Mouse (Mus musculus): ENCODE measurements around the gene Ankrd13b.

Ankrd13b gene

DNA sequence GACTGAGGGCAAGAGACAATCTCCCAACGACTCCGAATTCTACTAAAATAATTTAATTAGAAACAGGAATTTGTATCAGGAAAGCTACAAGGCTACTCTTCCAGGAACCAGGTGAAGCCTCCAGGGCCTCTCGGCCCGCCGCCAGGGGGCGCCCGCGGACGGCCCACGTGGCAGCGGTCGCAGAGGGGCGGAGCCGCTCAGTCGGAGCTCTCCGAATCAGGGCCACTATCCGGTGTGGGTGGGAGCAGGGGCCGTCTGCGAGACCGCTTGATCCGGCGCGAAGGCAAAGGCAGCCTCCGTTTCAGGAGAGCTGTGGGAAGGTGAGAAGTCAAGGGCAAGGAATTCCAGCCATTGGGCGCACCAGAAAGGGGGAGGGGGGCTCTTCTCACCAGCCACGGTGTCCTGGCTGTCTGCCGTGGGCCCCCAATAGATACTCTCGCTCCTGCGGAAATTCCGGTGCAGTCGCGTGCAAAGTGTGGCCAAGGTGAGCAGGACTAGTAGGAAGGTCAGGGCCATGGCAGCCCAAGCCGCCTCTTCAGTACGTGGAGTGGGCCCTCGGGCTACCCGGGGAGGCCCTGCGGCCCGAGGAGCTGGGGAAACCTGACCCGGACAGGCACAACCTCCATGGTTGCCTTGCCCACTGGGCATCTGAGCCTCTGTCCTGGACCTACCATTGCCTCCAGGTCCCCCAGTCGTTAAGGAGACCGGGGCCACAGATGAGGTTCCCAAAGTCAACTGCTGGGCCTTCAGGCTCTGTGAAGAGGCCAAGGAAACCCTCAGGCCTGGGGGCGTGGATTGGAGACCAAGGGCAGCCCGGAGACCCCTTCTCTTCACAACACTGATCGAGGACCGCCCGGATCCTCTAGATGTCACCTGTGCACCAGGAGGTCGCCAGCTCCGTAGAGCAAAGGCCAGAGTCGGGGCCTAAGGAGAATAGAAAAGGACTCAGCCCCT is 18.9 kb upstream of the Ankrd13b start:
- DNase-seq, result peak; percentile 83

DNA sequence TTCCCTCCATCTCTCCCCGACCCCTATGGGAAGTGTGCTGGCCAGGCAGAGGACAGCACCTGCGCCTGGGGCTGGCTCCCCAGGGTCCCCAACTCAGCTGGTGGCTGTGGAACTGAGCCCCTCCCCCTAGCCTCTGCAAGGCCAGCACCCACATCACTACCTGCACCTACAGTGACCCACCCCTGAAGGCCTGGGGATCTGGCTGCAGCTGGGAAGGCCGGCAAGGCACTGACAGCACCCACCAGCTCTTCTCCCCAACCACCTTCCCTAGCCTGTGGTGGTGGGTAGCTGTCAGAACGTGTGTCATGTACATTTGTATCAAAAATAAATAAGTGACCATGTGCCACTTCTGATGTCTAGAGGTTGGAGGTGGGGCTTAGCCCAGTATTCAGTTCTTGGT is 17.9 kb upstream of the Ankrd13b start:
- DNase-seq, result peak; percentile 17

DNA sequence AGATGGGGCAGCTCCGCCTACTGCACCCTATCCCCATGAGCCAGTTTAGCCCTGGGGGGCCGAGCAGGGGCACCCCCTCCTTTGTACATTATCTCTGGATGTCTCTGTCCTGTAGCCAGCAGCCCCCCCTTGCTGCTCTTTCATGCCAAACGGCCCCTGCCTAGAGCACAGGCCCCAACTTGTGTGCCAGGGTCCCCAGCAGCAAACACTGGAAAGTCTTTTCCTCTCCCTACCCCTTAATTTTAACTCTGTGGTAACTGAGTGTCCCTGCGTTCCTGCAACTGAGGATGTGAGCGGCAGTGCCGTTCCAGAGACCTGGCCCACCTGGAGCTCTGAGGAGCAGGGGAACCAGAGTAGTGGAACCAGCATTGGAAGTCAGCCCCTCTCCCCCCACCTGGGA is 17.5 kb upstream of the Ankrd13b start:
- DNase-seq, result no peak

DNA sequence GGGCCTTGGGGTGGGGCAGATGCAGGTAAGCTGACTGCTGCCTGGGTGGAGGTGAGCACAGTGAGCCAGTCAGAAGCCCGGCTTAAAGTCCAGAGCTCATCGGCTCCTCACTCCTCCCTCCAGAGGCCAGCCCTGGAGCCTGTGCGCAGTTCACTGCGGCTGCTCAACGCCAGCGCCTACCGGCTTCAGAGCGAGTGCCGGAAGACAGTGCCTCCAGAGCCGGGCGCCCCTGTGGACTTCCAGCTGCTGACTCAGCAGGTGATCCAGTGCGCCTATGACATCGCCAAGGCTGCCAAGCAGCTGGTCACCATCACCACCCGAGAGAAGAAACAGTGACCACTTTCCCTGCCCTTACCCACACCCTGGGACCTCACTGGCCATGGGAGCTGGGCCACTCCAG is 16.8 kb upstream of the Ankrd13b start:
- peak; percentile 86 for DNase-seq

DNA sequence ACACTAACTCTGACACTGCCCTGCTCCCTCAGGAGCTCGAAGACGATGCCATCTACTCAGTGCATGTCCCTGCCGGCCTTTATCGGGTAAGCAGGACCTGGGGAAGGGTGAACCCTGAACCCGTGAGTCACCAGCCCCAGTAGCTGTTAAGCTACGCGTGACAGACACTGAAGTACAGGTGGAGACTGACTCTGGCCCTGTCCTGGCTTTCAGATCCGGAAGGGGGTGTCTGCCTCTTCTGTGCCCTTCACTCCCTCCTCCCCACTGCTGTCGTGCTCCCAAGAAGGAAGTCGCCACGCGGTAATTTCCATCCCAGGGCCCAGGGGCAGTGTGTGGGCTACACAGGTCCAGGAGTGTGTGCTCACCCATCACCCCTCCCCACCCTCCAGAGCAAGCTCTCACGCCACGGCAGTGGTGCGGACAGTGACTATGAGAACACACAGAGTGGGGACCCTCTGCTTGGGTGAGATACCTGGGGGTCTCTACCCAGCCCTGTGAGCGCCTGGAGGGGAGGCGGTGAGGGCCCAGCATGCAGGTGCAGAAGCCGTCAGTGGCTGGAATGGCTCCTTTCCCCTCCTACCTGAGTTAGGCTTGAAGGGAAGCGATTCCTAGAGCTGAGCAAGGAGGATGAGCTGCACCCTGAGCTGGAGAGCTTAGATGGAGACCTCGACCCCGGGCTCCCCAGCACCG is 16.0 kb upstream of the Ankrd13b start:
- no peak for DNase-seq

DNA sequence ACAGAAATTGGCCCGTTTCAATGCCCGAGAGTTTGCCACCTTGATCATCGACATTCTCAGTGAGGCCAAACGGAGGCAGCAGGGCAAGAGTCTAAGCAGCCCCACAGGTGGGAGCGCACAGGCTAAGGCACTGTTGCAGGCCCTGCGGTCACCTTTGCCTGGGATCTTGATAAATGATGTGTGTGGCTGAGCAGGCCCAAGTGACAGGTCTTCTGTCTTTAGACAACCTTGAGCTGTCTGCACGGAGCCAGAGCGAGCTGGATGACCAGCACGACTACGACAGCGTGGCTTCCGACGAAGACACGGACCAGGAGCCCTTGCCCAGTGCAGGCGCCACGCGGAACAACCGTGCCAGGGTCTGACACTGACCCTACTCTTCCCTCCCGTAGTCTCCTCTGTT is 14.9 kb upstream of the Ankrd13b start:
- DNase-seq, result no peak

DNA sequence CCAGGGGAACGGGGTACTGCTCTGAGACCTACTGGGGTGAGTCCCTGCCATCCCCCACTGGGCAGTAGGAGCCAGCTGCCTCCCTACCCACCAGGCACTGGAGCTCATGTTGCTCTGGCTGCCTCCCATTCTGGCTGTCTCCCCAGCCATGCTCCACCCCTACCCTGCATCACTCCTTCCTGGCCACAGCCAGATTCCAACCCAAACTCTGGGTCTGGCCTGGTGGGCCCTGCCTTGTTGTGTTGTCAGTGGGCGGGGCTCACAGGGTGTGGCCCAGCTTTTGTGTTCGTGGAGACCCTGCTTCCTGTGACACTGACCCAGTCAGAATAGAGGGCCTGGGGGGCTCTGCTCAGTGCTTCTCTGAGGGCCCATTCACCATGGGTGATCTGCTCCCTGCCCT is 14.0 kb upstream of the Ankrd13b start:
- DNase-seq, result no peak

DNA sequence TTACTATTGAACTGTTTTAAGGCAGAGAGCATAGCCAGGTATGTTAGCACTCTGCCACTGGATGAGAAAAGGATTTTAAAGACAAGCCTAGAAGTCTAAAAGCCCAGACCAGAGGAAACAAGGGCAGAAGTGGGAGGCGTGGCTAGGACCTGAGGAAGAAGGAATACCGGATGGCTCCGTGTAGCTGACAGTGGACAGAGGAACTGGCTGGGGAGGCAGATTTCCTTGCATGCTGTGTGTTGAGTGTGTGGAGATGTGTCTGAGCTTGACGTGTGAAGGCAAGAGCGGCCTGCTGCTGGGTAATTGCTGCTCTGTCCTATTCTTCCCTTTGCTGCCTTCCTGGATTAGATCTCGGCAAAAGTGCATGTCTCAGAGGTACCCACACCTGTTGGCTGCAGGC is 13.0 kb upstream of the Ankrd13b start:
- DNase-seq, result peak; percentile 3

DNA sequence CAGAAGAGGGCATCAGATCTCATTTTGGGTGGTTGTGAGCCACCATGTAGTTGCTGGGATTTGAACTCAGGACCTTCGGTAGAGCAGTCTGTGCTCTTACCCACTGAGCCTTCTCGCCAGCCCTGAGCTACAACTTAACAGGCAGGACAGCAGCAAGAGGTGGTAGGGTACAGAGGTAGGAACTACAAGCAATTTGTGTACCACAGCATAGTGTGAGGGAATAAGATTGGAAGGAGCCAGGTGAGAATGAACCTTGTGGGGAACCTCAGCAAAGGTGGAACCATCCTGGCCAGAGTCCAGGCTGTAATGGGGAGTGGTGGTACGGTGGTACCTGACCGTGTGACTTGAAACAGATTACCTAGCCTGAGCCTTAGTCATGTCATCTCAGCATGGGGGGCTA is 12.5 kb upstream of the Ankrd13b start:
- DNase-seq, result peak; percentile 2

DNA sequence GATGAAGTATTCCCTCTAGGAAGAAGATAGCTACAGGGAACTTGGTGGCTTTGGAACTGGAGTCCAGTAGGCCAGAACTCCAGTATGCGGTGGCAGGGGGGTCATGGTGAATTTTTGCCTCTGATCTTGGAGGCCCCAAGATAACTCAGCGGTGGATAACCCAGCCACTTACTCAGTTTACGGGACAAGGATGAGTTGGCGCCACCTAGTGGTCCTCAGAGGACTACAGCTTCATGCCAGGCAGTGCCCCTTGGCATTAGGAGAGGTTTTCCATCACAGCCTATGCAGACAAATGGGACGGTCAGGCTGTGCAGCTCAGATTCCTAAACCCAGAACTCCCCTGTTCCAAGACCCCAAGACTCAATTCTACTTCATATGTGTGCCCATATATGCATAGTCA is 11.9 kb upstream of the Ankrd13b start:
- DNase-seq, result peak; percentile 69

DNA sequence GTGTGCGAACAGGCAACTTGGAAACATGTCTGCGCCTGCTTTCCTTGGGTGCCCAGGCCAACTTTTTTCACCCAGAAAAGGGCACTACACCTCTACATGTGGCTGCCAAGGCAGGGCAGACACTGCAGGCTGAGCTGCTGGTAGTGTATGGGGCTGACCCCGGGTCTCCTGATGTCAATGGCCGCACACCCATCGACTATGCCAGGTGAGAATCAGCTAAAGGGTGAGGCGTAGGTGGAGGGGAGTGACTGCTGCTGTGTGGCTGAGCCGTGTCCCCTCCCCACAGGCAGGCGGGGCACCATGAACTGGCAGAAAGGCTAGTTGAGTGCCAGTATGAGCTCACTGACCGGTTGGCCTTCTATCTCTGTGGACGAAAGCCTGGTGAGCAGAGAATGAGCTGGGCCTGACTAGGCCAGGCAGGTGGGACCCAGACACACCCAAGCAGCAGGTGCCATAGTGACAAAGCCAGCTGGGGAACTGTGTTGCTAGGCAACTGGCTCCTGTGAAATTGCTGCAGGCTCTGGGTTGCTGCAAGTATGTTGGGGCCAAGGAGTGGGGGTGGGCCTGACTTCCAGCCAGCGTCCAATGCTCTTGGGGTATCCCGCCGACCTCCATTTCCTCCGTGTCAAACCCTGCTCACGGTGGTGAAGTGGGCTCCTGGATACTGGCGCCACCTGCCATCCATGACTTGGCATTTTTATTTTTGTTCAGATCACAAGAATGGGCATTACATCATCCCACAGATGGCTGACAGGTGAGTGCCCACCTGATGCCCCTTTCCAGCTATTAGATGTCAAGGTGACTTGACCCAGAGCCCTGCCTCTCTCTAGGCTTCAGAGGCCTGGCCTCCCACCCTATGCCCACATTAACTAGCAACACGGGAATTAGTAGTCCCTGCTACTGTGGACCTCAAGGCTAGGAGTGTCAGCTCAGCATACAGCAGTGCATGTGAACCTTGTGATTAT is 11.2 kb upstream of the Ankrd13b start:
- DNase-seq, result peak; percentile 42

DNA sequence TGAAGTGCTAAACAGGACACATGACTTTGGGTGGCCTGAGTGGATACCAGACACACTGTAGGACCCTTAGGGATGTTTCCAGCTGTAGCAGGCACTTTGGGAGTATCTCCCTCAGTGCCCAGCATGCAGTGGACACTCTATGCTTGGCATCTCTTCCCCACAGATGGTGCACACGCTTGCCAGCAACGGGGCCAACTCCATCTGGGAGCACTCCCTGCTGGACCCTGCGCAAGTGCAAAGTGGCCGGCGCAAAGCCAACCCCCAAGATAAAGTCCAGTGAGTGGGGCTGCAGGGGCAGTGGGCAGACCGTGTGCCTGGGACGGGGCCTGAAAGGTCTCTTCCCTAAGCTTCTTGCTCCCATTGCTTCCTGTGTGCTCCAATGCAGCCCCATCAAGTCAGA is 9.9 kb upstream of the Ankrd13b start:
- DNase-seq, result no peak

DNA sequence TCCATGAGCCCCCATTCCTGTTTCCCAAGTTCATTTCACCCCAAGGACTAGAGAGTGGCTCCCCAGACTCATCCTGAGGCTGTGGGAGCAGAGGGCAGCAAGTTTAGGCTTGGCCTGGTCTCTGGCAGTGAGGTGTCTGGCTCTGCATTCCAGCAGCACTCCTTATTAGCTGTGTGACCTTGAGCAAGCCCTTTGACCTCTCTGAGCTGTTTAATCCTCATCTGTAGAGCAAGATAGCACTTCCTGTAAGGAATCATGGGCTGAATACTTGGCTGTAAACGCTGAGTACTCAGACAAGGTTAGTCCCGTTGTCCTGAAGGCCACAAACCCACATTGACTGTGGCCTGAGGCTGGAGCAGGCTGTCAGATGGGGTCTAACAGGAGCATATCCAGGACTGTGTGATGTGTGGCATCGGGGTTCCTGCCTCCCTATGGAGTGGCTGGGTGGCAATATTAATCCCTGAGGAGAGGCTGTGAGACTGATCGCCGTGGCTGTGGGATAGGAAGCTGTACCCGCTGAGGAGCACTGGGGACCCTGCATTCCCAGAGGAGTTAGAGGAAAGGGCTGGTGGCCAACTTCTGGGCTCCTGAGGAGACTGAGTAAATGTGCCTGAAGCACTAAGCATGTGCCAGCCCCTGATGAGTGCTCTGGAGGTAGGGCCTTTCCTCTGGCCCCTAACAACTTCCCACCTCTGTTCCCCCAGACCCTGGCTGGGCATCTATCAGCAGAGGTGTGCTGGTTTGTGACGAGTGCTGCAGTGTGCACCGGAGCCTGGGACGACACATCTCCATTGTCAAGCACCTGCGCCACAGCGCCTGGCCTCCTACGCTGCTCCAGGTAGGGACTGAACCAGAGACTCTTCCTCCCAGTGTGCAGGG is 9.0 kb upstream of the Ankrd13b start:
- no peak for DNase-seq

DNA sequence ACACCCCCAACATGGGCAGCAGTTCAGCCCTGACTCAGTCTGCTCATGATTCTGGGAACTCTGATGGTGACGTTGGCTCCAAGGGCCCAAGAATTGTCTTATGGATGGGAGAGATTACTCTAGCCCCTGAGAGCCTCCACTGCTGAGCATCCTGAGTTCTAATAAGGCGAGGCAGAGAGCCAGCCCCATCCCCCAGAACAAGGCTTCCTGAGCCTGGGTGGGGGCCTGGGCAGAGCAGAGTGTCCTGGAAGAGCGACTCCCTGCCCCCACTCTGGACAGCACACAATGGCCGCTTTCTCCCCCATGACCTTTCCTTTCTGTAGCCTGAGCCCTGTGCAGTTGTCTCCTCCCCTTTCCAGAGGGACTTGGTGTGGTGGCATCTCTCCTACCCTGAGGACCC is 8.4 kb upstream of the Ankrd13b start:
- DNase-seq, result no peak

DNA sequence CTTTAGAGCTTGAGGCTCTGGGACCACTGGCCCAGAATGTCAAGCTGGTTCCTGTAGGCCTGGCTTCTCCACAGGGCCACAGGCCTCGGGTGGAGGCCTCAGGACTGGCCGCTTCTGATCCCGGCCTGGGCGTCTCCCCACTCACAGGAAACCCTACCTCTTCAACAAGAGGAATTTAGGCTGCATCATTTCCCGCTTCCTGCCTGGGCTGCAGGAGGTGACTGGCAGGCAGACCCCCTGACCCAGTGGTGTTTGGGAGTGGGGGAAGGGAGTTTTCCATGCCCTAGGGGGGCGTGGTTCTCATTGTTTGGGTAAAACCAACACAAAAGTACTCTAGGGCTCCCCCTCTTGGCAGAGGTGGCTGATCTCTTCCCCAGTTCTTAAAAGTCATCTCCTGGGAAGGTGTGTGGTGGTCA is 7.9 kb upstream of the Ankrd13b start:
- peak; percentile 82 for DNase-seq

DNA sequence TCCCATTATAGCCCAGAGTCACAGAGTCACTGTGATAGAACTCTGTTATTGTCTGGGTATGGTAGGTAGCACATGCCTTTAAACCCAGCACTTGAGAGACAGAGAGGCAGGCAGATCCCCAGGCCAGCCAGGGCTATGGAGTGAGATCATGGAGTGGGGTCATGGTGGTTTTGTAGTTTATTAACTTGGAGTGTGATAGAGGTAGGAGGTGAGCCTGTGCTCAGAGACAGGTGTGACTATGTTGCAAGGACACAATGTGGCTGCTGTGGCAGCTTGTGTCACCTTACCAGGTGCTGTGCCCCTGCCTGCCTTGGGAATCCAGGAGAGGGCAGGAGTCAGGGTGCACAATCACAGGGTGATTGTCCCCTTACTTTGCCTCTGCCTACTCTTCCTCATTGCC is 6.0 kb upstream of the Ankrd13b start:
- no peak for DNase-seq

DNA sequence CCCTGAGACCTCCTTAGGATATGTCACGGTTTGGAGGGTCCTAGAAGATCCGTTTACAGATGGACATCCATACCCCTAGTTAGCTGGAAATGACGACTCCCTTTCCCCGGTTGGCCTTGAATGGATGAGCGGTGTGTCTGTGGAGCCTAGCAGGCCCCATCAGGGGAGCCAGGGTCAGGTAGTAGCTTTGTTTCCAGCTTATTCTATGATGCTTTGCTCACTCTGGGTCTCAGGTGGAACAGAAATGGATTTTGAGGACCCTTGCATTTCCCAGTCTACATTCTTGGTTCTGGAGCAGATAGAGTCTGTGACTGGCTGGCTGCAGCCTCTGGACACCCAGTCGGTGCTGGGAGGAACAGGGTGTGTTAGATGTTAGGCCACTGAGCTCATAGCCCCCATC is 5.3 kb upstream of the Ankrd13b start:
- DNase-seq, result no peak

DNA sequence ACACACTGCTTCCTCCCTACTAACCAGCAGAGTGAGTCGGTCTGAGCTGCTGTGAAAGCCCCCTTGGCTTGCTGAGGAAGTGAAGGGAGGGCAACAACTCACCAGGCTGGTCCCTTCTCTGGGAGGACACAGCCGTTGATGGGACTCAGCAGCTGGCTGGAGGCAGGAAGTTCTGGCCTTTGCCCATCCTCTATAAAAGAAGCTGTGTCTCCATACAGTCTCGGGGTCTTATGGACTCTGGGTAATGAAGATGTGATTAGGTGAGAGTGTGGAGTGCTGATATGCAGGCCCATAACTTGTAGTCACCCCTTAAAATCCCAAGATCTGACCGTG is 4.8 kb upstream of the Ankrd13b start:
- DNase-seq, result no peak

DNA sequence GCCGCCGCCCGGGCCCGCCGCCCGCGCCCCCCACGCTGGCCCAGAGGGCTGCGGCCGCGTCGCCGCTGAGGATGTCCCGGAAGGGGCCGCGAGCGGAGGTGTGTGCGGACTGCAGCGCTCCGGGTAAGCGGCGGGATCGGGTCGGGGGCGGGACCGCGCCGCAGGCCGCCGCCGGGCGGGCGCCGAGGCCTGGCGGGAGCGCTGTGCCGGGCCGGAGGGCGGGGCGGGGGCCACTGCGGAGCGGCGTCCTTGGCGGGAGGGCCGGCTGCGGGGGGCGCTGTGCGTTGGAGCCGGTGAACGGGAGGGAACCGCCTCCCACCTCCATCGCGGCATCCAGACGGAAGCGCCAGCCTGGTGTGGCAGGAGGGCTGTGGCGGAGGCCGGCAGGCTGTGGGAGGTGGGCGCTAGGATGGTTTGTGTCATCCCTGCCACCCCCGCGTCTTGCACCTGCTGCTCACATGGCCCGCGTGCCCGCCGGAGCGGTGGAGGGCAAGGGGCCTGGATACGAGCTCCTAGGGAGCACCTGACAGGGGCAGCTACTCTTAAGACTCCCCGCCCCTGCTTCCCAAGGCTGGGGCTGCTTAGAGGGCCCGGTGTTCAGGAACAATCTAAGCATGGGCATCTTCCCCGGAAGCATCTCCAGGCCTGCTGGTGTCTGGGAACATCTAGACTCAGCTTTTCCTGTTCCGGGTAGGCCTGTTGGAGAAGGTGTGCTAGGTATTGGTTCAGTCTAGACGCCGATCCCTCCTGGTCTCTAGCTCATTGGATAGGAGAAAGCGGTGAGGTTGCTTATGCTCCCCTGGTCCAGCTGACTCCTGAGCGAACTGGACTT is 4.2 kb upstream of the Ankrd13b start, which contains the start of gene Git1:
TSS of gene Git1 (plus strand) at position 51 of the 832 bp plus-strand sequence.
- peak; percentile 64 for DNase-seq

DNA sequence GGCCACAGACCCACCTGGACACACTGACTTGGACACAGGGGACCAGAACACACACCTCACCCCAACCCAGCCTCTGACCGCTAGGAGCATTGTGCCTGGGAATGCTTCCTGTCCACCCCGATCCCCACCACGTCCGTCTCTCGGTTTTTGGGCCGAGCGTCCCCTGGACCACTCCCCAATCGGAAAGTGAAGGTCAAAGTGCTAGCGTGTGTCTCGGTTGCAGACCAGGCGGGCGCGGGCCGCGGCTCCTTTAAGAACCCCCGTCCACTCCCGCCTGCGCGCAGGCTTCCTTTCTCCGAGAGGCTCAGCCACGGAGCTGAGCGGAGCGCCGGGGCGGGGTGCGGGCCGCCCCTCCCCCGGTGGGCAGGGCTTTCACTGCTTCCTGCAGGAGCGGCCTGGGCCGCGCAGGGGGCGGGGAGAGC is 3.4 kb upstream of the Ankrd13b start:
- DNase-seq, result peak; percentile 94

DNA sequence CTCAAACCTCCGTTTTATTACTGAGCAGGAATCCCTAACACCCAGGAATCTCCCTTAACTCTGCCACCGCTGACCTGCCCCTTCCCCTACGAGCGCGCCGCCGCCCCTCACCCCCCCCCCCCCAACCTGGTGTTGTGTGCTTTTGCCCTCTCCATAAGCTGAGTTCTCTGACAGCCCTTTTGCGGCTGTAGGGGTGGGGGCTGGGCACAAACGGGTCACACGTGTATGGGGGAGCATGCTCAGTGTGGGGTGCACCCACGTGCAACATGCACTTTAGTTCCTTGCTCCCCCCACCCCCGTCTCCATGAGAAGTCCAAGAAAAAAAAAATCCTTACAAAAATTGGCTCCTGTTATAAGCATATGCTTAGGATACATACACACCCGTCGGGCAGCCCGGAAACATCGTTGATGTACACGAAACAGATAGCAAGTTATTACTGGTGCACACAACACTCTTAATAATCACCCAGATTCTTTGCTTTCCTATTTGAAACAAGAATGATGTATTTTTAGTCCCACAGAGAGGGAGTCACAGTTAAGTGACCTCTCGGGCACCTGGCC is 2.9 kb upstream of the Ankrd13b start:
- DNase-seq, result no peak
